In the genomic region with DNA sequence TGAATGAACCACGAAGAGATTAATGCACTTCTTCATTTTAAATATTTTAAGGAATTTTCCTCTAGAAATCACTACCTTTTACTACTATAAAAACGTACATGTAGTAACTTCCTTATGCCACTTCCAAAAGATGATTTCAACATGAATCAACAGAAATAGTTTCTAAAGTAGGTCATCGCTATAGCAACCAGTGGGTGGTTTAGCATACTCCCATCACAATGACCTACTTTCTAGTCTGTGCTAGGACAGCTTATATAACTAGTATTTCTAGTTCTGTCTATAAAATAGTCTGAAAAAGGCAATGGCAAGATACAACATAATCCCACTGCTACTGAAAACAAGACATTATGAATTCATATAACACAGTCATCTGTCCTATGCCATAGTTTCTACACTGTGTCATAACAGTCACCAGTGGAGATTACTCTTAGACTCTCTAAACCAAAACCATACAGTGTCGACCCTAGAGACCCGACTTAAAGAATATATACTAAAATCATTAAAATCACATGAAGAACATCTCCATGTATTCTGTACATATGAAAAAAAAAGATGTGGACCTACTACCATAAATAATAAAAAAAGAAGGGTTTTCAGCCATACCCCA, we compare ENCODE assay signal across 9 mouse cellular contexts. TPM values are rescaled to one million over a fixed set of nuclear protein-coding genes. Genes with fewer than 3 reads are reported as not detected.
DNase-seq lines count a peak whose midpoint lies in the region; ATAC-seq and TF ChIP-seq lines count a peak whose summit lies in the region.
"Had no signal": no experiment of that assay in that cellular context is flagged by ENCODE, and none has a peak within 500 bp of the region (broad histone marks: within the 10 kb centered on the region; RNA-seq: fewer than 3 reads in every experiment).

No protein-coding gene starts in this region.

- H3K4me3 ChIP-seq in forebrain, postnatal 0 days (ENCODE audit: low read depth, low read length): no peak overlapping the region
- H3K4me3 ChIP-seq in forebrain, embryonic 15.5 days: no peak overlapping the region

- peaks cover 9% of the 10 kb centered on the region; the same call in 1 of the 2 replicates for H3K4me1 ChIP-seq in forebrain, postnatal 0 days (ENCODE audit: insufficient read depth)
- H3K4me1 ChIP-seq in forebrain, embryonic 15.5 days: peaks cover 2% of the 10 kb centered on the region; the same call in 1 of the 2 replicates

- no peak overlapping the region; the same call in 1 of the 2 replicates for H3K27ac ChIP-seq in forebrain, postnatal 0 days (ENCODE audit: low read depth, low read length)
- H3K27ac ChIP-seq in forebrain, embryonic 15.5 days (replicated peaks): no peak overlapping the region

- H3K27me3 ChIP-seq in forebrain, postnatal 0 days (ENCODE audit: insufficient read depth, low read length): no peaks in the 10 kb centered on the region
- H3K27me3 ChIP-seq in forebrain, embryonic 15.5 days: no peaks in the 10 kb centered on the region

- H3K36me3 ChIP-seq in forebrain, postnatal 0 days (ENCODE audit: insufficient read depth): no peaks in the 10 kb centered on the region
- H3K36me3 ChIP-seq in forebrain, embryonic 15.5 days: no peaks in the 10 kb centered on the region

- no peak overlapping the region for H3K9ac ChIP-seq in forebrain, postnatal 0 days
- H3K9ac ChIP-seq in forebrain, embryonic 15.5 days (replicated peaks): no peak overlapping the region

- peak; percentile 94 for ATAC-seq in forebrain, postnatal 0 days
- no peak; the same call in 1 of the 2 replicates for ATAC-seq in forebrain, embryonic 15.5 days (replicated peaks)

- DNase-seq in forebrain, postnatal 0 days: peak; percentile 55
- DNase-seq in left cerebral cortex, adult 11 months (ENCODE audit: low spot score): peak; percentile 48
- no peak for DNase-seq in left cerebral cortex, postnatal 36 days (ENCODE audit: low spot score in 2 of 2)
- DNase-seq in MN1 (ENCODE audit: low spot score): peak; percentile 82
- DNase-seq in lung, postnatal 36 days: peak; percentile 68
- no peak for DNase-seq in urinary bladder, postnatal 10 days (ENCODE audit: low spot score)
- DNase-seq in testis, postnatal 10 days (ENCODE audit: low spot score): no peak

- no peak for TF ChIP-seq CTCF in forebrain, postnatal 0 days (IDR thresholded peaks at IDR 0.05; ENCODE audit: low read depth)

- H3K4me2 ChIP-seq in forebrain, postnatal 0 days (ENCODE audit: low read depth): no peak overlapping the region
- H3K4me2 ChIP-seq in forebrain, embryonic 15.5 days (replicated peaks): no peak overlapping the region

- WGBS in forebrain, postnatal 0 days: 60% methylated on average over 5 of the region's 5 CpGs
- WGBS in forebrain, embryonic 15.5 days: 72% methylated on average over 5 of the region's 5 CpGs

- no peaks in the 10 kb centered on the region for H3K9me3 ChIP-seq in forebrain, postnatal 0 days (ENCODE audit: low read length)
- no peaks in the 10 kb centered on the region for H3K9me3 ChIP-seq in forebrain, embryonic 15.5 days

- intact Hi-C loops in left cerebral cortex, postnatal 36 days (cut with DNase I): no loop called here

RNA-seq across cellular contexts. Expression of gene Cry1, which starts 23.0 kb away (rescaled TPM):
- total RNA-seq in forebrain, postnatal 0 days (2014; rRNA removed): 22.7 and 24.3 TPM in 2 replicates
- polyA plus RNA-seq in forebrain, postnatal 0 days (2015; fragmentation: Nextera tagmentation; extraction: Ambion mirVana): 23.3 and 29.7 TPM in 2 replicates
- 30.7 and 35.3 TPM in 2 replicates for polyA plus RNA-seq in forebrain, embryonic 15.5 days (2015; fragmentation: Nextera tagmentation; extraction: Ambion mirVana)
- total RNA-seq in left cerebral cortex, postnatal 36 days (2021): 10 to 100 TPM; 17.2 to 21.1 TPM
- total RNA-seq: MEL had no signal

RNA-seq across cellular contexts. Expression of gene Mterf2, which starts 34.0 kb away (rescaled TPM):
- 23.6 and 29.0 TPM in 2 replicates for total RNA-seq in forebrain, postnatal 0 days (2014; rRNA removed)
- 18.7 and 20.3 TPM in 2 replicates for polyA plus RNA-seq in forebrain, postnatal 0 days (2015; fragmentation: Nextera tagmentation; extraction: Ambion mirVana)
- 24.2 and 26.0 TPM in 2 replicates for polyA plus RNA-seq in forebrain, embryonic 15.5 days (2015; fragmentation: Nextera tagmentation; extraction: Ambion mirVana)
- total RNA-seq in left cerebral cortex, postnatal 36 days (2021): 10 to 100 TPM; 14.0 to 14.8 TPM

RNA-seq across cellular contexts. Expression of gene Tmem263, which starts 59.4 kb away (rescaled TPM):
- 29.9 and 31.5 TPM in 2 replicates for total RNA-seq in forebrain, postnatal 0 days (2014; rRNA removed)
- polyA plus RNA-seq in forebrain, postnatal 0 days (2015; fragmentation: Nextera tagmentation; extraction: Ambion mirVana): 35.9 and 48.4 TPM in 2 replicates
- polyA plus RNA-seq in forebrain, embryonic 15.5 days (2015; fragmentation: Nextera tagmentation; extraction: Ambion mirVana): 57.7 and 62.5 TPM in 2 replicates
- 10 to 100 TPM; 34.5 to 39.8 TPM for total RNA-seq in left cerebral cortex, postnatal 36 days (2021)

RNA-seq across cellular contexts. Expression of gene Fhl4, which starts 59.6 kb away (rescaled TPM):
- 1.8 and 2.3 TPM in 2 replicates for total RNA-seq in forebrain, postnatal 0 days (2014; rRNA removed)
- polyA plus RNA-seq in forebrain, postnatal 0 days (2015; fragmentation: Nextera tagmentation; extraction: Ambion mirVana): 2.4 and 3.0 TPM in 2 replicates
- 2.2 and 2.4 TPM in 2 replicates for polyA plus RNA-seq in forebrain, embryonic 15.5 days (2015; fragmentation: Nextera tagmentation; extraction: Ambion mirVana)
- total RNA-seq in left cerebral cortex, postnatal 36 days (2021): under 1 TPM; 0.63 to 0.69 TPM

Comparison
In these comparisons a context has a peak if more than half of its experiments do, and no peak if none do; other contexts are left out.
1. DNase-seq: peak in forebrain, postnatal 0 days (single experiment), left cerebral cortex, adult 11 months (single experiment), MN1 (single experiment) and lung, postnatal 36 days (single experiment); none in left cerebral cortex, postnatal 36 days (0 of 2), urinary bladder, postnatal 10 days (single experiment) and testis, postnatal 10 days (single experiment).